Mouse (Mus musculus) lung, postnatal 14 days (tissue): ENCODE measurements around the gene Kctd5.
A peak's percentile ranks its signal among the peaks of the same experiment; 100 is the strongest.

ENCODE experiments used
- DNase-seq: peaks from one replicate; pipeline ENCODE4 v3.0.0; 2021

Gene Kctd5

GRCm38 (mm10) chr17:24036954-24037353 lies 36.3 kb downstream of the Kctd5 start:
- no peak for DNase-seq

- DNase-seq = no peak
Measured at GRCm38 (mm10) chr17:24035087-24035486, 38.2 kb downstream of the Kctd5 start.

GRCm38 (mm10) chr17:24030551-24030950 lies 42.7 kb downstream of the Kctd5 start:
- DNase-seq = no peak

- no peak for DNase-seq
Measured at GRCm38 (mm10) chr17:24029477-24029876, 43.8 kb downstream of the Kctd5 start.

GRCm38 (mm10) chr17:24021375-24022199 lies 51.7 kb downstream of the Kctd5 start:
- peak; percentile 40 for DNase-seq

GRCm38 (mm10) chr17:24020696-24021095 lies 52.6 kb downstream of the Kctd5 start:
- DNase-seq = peak; percentile 69

- peak; percentile 44 for DNase-seq
Measured at GRCm38 (mm10) chr17:24015727-24016126, 57.6 kb downstream of the Kctd5 start.

GRCm38 (mm10) chr17:24014433-24014965 lies 58.8 kb downstream of the Kctd5 start:
- no peak for DNase-seq

- DNase-seq = no peak
Measured at GRCm38 (mm10) chr17:24012921-24013320, 60.4 kb downstream of the Kctd5 start.

GRCm38 (mm10) chr17:24009617-24010016 lies 63.7 kb downstream of the Kctd5 start:
- DNase-seq = peak; percentile 42

- DNase-seq = no peak
Measured at GRCm38 (mm10) chr17:24008105-24008504, 65.2 kb downstream of the Kctd5 start.

- no peak for DNase-seq
Measured at GRCm38 (mm10) chr17:24007391-24007790, 65.9 kb downstream of the Kctd5 start.

GRCm38 (mm10) chr17:24006930-24007329 lies 66.4 kb downstream of the Kctd5 start:
- no peak for DNase-seq

- no peak for DNase-seq
Measured at GRCm38 (mm10) chr17:24005049-24005448, 68.2 kb downstream of the Kctd5 start.

- DNase-seq = no peak
Measured at GRCm38 (mm10) chr17:24004071-24004665, 69.1 kb downstream of the Kctd5 start.

GRCm38 (mm10) chr17:24000404-24000803 lies 72.9 kb downstream of the Kctd5 start:
- peak; percentile 29 for DNase-seq

- DNase-seq = no peak
Measured at GRCm38 (mm10) chr17:23998383-23998782, 74.9 kb downstream of the Kctd5 start.

- no peak for DNase-seq
Measured at GRCm38 (mm10) chr17:23997901-23998300, 75.4 kb downstream of the Kctd5 start, which contains the start of gene Prss22. TSS of gene Prss22 (minus strand) at chr17:23998100.
